Mouse (Mus musculus): Measurements from ENCODE around the gene Ddx39.

Gene Ddx39

DNA sequence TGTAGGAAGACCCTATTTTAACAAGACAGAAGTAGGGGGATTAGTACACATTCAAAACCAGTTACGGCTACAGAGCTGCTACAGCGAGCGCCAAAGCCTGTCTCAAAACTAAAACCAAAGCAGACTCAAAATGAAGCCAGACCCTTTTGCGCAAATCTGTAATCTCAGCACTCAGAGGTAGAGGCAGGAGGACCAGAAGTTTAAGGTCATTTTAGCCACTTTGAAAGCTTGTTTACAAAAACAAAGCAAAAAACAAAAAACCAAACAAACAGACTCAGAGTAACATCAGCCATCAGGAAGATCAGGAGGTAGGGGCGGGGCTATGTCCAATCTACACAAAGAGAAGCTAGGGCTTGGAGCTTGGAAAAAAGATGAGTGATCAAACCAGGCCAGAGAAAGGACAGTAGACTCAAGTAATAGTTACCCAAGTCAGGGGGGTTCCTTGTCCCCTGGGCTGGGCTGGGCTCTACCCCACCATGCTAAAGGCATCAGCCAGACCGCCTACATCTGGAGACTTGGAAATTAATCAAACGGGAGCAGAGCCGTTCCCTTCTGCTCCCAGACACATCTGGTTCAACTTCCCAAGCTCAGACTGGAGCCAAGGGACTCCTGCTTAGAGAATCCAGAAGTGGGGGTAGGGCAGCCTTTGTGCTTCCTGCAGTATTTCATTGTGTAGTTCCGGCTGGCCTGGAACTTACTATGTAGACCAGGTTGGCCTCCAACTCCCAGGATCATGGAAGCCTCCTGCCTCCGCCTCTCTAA is 24.2 kb downstream of the Ddx39 start:
- DNase-seq: no peak

DNA sequence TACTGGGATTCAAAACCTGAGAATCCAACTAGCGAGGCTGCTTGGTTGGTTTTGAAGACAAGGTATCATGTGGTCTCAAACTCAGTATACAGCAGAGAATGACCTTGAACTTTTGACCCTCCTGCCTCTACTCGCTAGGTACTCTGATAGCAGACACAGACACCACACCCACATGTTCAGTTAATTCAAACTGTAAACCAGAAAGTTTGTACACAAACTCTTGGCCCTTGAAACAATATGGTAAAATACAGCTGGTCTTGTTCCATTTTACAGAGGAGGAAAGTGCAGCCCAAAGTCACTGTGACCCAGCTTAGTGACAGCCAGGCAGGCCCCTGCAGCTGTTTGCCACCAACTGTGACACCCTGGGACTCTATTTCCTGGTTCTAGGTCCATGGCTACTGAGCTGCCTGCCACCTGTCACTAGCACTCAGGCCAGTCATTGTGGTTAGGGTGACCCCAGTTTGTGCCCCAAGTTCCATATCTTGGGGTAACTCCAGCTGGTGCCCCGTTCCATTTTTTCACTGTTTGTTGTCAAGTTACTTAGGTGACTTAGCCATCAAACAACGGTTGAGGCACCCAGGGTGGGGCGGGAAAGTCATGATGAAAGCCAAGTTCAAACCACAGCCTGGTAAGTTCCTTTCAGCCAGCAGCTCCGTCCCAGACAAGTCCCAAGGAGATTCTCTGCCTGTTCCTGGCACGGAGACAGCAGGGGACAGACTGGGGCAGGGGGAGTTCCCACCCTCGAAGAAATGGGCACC is 24.9 kb downstream of the Ddx39 start:
- DNase-seq: no peak

DNA sequence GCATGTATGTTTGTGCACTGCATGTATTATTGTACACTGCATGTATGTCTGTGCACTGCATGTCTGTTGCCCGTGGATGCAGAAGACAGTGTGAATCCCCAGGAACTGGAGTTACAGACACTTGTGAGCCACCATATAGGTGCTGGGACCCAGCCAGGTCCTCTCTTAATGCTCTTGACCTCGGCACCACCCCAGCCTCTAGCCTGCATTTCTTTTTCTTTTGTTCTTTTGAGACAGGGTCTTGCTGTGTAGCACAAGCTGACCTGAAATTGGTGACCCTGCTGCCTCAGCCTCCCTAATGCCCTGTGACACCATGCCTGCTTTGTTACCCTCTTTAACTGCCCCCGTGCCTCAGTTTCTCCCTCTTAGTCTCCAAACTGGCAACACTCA is 25.6 kb downstream of the Ddx39 start:
- no peak for DNase-seq

DNA sequence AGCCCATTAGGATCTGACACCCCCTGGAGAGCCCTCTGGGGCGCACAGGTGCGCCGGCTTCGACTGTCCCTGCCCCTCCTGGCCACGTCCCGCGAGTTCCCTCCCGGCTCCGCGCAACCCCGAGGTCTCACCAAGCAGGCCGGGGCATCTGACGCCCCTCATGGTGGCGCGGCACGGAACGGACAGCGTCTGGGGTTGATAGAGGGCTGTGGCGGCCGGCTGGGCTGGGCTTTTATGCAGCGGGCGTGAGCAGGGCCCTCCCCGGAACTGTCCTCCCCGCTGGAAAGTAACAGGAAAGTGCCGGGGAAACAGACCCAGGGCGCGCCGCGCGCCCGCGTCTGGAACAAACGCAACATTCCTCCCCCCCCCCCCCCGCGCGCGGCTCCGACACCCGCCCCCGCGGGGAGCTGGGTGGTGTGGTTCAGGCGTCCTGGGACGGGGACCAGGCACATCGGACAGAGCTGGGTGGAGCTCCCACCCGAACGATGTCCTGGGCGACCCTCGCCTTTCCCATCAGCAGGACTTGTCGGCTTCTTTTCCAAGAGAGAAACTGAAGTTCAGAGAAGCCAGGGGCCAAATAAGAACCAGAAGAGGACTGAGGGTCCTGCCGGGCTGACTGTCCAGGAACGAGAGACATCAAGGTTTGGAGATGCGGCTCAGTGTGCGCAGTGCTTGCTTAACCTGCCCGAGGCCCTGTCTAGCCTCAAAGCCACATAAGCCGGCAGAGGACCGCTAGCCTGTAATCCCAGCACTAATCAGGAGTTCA is 26.2 kb downstream of the Ddx39 start, which contains the start of gene Adgre5:
TSS of gene Adgre5 (minus strand) at position 351 of the 766 bp plus-strand sequence.
- peak; percentile 44 for DNase-seq

DNA sequence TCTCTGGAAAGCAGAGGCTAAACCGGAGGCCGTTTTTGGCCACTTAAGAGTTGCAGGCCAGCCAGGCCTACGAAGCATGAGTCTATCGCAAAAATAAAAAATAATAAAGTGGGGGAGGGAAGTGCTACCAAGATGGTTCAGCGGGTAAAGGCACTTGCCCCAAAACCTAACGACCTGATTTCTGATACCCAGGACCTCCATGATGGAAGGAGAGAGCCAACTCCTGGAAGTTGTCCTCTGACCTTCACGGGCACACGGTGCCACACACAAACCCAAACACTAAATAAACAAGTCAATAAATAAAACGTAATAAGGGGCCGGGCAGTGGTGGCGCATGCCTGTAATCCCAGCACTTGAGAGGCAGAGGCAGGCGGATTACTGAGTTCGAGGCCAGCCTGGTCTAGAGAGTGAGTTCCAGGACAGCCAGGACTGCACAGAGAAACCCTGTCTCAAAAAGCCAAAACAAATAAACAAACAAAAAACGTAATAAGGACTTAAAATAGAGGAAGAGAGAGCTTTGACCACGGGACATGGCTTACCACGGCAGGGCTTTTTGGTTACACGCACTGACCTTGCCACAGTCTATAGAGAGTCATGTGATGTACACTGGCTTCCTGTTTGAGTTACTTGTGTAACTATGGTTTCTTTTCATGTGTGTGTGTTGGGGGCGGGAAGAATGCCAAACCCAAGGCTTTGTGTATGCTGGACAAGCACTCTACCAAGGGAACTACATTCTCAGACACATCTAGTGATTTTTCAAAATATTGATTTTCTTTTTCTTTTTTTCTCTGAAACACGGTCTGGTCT is 27.1 kb downstream of the Ddx39 start:
- DNase-seq: no peak

DNA sequence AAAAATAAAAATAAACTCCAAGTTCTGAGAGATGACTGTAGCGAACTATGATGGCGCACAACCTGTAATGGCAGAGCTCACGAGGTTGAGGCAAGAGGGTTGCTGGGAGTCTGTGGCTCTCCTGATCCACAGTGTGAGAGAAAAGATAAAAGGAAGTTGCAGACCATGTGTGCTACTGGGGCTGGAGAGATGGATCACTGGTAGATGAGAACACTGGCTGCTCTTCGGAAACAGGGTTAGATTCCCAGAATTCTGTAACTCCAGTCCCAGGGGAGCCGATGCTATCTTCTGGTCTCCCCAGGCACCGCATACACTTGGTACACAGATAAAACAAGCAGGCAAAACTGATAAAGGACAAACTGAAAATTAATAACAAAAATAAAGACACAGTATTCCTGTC is 28.0 kb downstream of the Ddx39 start:
- DNase-seq: no peak

DNA sequence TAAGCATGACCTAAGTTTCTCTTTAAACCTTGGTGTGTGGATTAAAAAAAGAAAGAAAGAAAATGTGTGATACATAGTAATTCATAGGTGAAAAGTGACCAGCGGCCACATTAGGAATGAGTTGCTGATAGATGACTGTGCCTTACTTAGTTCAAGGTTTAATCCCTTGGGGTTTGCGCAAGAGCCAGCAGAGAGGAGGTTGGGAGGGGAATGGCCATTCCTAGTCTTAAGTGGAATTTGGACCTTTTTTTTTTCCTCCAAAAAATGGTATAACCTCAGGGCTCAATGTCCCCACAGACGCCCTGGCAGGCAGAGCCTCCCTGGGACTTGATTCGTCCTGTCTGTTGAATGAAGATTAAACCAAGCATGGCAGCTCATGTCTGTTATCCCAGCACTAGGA is 29.1 kb downstream of the Ddx39 start:
- no peak for DNase-seq

DNA sequence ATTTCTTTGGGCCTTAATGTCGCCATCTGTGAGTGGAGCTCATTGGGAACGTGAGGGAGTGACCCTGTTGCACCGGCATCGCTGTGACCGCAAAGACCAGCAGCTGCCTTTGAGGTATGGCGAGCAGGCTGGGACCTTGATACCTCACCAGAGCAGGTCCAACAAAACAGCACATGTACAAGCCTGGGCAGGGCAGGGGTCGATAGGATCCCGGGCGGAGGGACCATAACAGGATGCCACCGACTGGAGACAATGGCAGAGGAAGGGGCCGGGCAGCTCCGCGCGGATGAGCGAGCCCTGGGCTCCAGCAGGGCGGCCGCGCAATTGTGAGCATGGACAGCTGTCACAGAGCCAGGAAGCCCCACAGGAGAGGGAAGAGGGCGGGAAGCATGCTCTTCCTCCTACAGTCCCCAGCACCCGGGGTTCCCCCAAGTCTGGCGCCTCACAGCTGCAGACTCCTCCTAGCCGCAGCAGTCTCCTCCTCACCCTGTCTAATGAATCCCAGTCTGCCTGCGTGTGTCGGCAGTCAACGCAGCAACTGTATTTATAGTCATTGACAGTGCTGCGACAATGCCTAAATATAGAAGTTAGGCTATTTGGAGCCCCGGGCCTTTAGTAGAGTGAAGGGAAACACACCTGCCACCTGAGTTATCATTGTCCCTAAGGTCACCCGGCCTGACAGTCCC is 32.8 kb downstream of the Ddx39 start:
- peak; percentile 69 for DNase-seq

DNA sequence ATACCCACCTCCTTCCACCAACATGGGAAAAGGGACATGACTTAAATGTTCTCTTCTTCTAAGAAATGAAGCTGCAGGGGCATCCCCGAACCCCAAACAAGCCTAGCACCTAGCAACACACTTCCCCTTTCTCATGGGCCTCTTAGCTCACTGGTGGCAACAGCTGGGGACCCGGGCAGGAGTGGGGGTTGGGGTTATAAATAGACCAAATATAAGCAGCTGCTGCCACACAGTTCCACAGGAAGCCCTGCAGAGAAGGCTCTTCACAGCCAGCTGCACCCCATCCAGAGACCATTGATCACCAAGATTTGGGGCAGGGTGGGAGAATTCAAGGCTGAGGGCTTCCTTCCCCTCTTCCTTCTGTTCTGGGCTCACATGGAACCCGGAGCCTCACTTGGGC is 33.7 kb downstream of the Ddx39 start:
- DNase-seq: peak; percentile 66

DNA sequence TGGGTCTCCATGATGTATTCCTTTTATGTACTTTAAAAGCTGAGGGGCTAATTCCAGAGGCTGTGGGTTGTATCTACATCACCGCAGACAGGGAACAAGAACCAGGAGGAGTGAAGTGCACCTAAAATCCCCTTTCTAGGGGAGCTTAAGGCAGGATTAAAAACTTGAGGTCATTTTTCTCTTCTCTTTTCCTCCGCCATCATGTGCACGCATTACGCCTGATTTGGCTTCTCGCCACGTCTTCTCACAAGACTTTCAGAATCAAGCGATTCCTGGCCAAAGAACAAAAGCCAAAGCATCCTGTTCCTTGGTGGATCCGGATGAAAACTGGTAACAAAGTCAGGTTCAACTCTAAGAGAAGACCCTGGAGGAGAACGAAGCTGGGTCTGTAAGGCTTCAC is 34.3 kb downstream of the Ddx39 start:
- no peak for DNase-seq

DNA sequence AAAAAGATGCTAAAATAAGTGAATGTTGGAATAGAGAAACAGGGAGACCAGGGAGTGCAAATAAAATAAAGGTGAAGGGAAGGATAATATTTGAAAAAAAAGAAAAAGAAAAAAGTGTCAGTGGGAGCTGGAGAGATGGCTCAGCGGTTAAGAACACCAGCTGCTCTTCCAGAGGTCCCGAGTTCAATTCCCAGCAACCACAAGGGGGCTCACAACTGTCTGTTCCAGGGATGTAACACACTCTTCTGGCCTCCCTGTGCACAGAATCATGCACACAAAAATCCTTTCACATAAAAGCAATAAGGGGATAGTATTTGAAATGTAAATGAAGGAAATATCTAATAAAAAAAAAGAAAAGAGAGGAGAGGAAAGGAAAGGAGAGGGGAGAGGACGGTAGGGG is 39.2 kb downstream of the Ddx39 start:
- DNase-seq: no peak

DNA sequence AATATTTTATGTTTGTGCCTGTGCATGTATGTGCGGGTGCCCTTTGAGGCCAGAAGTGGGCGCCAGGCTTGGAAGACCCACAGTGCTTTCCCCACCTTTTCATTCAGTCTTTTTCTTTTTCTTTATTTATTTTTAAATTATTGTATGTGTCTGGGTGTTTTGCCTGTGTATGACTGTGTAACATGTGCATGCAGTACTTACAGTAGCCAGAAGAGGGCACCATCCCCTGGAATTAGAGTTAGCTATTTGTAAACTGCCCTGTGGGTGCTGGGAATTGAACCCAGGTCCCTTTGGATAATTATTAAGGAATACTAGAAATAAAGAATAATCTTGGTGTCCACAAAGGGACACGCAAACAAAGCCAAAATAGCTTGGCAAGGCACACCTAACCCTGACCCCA is 41.3 kb downstream of the Ddx39 start:
- peak; percentile 22 for DNase-seq

DNA sequence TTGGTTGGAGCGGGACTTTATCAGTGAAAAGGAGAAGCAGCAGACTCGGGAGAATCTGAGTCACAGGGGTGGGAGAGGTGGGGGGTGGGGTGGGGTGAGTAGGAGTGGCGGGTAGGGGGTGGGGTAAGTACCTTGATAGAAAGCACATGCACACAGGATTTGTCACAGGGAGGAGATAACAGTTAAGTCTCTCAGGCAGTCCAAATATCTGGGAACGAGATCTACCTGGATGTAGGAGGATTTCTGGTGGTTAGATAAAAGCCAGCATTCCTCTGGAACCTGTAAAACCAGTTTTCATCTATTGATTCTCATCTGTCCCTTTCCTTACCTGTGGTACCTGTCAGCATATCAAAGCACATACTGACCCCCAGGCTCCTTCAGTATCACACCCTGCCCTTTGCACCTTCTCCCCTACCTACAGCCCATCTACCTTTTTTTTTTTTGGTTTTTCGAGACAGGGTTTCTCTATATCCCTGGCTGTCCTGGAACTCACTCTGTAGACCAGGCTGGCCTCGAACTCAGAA is 42.2 kb downstream of the Ddx39 start:
- DNase-seq: no peak

DNA sequence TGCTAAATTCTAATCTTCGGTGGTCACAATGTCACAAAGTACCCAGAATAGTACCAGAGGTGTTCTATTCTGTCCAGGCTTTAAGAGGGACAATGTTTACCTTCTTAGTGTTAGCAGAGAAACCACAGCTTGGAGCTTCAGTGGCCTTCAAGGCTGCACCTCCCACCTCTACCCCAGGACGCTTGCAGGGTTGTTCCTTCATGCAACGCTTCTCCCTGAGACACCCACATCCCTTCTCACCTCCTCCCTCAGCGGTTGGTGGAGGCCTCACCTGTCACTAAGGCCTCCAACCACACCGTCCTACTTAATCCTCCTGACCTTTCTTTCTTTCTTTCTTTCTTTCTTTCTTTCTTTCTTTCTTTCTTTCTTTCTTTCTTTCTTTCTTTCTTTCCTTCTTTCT is 43.3 kb downstream of the Ddx39 start:
- no peak for DNase-seq

DNA sequence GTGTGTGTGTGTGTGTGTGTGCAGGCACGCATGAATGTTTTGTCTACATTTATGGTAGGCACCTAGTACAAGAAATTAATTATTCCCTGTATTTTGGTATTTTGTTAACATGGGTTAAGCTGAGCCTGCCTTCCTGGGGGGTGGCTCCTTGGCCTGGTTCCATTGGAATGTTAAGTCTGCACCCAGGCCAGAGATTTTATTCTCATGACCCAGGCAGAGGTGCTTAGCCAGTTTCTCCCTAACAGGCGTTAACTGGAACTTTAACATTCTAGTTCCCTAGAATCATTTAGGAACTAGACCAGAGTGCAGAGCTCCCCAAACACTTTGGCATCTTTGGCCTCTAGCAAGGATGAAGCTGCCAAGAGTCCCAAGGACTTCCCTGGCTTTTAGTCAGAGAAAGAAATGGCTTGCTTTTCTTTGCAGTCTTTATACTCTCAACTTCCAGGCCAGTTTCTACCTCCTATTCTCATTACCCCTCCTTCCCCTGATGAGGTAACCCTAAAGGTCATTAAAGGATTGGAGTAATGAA is 44.3 kb downstream of the Ddx39 start:
- DNase-seq: no peak

DNA sequence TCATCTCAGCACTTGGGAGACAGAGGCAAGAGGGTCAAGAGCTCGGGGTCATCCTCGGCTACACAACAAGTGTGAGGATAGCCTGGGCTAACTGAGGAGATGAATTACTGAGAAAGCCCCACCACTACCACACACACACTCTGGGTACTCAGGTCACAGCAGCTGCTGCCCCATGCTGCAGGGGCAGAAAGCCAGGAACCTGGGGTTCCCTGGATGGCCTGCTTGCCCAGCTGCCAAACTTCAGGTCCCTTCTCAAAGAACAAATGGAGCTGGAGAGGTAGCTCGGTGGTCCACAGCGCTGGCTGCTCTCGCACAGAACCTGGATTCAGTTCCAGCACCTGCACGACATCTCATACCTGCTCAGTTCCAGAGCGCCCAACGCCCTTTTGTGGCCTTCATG is 49.1 kb downstream of the Ddx39 start:
- no peak for DNase-seq

DNA sequence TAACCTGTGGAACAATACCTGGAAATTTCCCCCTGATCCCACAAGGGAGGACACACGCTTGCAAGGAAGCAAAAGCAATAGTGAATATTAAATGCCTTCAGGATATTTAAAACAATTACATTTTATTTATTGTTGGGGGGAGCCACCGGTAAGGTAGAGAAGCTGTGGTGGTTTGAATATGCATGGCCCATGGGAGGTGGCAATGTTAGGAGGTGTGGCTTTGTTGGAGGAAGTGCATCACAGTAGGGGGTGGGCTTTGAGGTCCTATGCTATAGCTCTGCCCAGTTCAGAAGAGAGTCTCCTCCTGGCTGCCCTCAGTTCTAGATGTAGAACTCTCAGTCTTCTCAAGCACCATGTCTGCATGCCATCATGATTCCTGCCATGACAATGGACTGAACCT is 49.7 kb downstream of the Ddx39 start:
- DNase-seq: no peak

DNA sequence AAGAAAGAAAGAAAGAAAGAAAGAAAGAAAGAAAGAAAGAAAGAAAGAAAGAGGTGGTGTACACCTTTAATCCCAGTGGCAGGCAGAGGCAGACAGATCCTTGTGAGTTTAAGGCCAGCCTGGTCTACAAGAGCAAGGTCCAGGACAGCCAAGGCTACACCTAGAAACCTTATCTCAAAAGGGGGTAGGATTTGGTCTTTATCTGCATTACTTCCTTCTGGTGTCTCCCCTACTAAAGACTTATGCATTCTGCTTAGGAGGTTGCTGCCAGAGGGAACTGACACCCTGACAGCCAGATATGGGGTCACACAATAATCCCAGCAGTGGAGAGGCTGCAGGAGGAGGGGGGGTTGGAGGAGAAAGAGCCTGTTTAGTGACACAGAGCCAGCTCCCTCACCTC is 50.7 kb downstream of the Ddx39 start:
- no peak for DNase-seq

DNA sequence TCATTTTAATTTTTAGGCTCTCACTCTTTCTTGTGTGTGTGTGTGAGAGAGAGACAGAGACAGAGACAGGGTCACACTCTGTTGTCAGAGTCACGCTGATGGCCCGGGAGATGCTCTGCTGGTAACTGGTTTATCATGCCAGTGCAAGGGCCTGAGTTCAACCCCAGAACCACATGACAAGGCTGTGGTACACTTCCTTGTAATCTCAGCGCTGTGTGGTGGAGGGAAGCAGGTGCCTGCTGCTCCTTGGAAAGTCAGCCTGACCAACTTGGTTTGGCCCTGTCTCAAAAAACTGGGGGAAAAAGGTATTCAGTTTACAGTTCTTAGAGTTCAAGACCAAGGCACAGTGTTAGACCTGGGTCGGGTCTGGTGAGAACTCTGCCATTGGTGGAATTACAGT is 52.5 kb downstream of the Ddx39 start:
- no peak for DNase-seq

DNA sequence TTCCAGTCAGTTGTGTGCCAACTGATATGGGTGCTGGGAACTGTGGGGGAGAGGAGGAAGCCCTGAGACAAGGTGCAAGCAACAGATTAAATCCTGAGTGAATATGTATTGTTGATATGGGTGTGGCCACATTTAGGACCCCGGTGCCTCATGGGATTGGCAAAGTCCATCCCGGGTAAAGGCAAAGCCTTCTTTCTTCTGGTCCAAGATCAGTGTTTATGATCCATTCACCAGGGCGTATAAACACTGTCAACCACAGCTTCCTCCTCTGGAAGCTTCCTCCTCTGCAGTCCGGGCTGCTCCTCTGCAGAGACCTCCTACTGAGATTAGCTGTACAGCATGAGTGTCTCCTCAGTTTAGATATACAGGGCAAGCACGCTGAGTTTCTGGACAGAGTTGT is 53.5 kb downstream of the Ddx39 start:
- DNase-seq: no peak

DNA sequence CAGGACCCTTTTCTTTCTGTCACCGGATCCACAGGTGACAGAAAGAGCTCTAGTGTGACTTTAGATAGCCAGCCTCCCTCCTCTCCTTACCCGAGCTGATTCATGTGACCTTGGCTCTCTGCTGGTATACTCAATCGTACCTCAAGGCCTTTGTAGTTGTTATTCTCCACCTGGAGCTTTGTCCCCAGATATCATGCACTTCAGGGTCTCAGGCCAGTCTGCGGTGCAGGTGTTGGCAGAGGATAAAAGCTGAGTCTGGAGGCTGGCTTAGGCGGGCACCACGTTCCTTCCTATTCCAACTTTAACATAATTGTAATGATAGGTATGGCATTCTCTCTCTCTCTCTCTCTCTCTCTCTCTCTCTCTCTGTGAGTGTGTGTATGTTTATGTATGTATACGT is 54.7 kb downstream of the Ddx39 start:
- no peak for DNase-seq

DNA sequence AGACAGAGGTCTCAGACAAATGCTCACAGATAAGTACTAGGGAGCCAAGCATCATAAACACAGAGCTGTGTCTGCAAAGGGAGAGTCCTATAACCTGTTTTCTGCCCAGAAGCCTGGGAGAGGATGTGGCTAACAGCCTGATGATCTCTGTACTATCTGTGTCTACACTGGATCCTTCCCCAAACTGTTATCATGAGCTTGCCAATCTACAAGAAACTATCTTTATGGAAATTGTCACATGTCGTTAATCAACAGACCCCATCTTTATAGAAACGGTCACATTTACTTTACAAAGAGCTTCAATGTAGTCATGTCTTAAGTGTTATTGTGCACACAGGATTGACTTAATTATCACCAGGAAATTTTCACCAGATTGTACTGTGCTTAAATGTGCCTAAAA is 55.7 kb downstream of the Ddx39 start:
- no peak for DNase-seq

Data from retina, postnatal 1 day (tissue).